Mouse (Mus musculus) liver, embryonic 14.5 days (tissue): Measurements from ENCODE around the gene Thrap3.

ENCODE experiments used
- CTCF ChIP-seq: IDR thresholded peaks from 2 replicates; pipeline ENCODE4 v1.5.1; 2016; ENCODE audit warnings: antibody characterized with exemption, low read depth, control low read depth
- EP300 ChIP-seq: IDR thresholded peaks from 2 replicates; pipeline ENCODE4 v1.6.1; 2016; ENCODE audit warnings: antibody characterized with exemption, low read depth

GRCm38 (mm10) chr4:126200656-126201055 is 1.9 kb downstream of the Thrap3 start:
- TF ChIP-seq EP300 (no peak), CTCF (no peak)
